Mouse (Mus musculus) olfactory bulb, adult 2 months (tissue): ENCODE data around the gene Bin2.

Experiments
- CTCF ChIP-seq: fragments of 200-500 bp; IDR thresholded peaks from 2 replicates; pipeline ENCODE4 v1.5.1; 2012; ENCODE audit warnings: low read depth, mild to moderate bottlenecking, low read length, moderate library complexity; ENCODE audit not compliant: insufficient read depth
- POLR2A ChIP-seq: fragments of 200-500 bp; IDR thresholded peaks from 2 replicates; pipeline ENCODE4 v1.6.1; 2012; ENCODE audit warnings: mild to moderate bottlenecking, low read depth, low read length, moderate library complexity; ENCODE audit not compliant: insufficient read depth

DNA sequence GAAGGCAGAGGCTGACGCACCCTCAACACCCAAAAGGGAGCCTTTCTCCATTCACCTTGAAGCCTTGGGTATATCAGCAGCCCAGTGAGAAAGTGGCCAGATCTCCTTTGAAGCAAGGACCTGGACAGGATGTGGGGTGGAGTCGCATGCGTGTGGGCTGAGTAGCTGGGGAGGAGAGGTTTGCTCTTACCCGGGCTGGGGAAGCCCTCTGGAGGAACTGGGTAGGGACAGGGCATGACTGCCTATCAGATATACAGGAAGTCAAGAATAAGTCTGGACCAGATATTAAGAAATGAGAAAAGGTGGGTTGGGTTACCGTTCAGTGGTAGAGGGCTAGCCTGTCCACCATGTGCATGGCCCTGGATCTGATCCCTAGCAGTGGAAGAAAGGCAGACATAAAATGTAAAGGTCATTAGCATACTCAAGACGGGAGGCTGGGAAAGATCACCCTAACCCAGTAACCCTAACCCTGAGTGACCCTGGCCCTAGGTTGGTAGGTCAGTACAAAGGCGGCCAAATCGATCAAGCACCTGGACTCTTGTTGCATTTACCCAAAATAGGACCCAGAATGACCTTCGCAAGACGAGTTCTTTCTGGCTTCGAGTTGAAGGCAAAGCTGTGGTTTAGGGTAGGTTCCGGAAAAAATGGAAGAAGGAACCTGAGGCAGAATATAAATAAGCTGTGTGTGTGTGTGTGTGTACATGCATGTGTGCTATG lies 37.7 kb downstream of the Bin2 start:
- TF ChIP-seq CTCF (no peak), POLR2A (no peak)
